Mouse (Mus musculus) lung, postnatal 0 days (tissue): ENCODE results near the gene Agmo.

Experiments
- CTCF ChIP-seq: IDR thresholded peaks from 2 replicates; pipeline ENCODE4 v1.5.1; 2016; ENCODE audit warnings: antibody characterized with exemption, mild to moderate bottlenecking
- EP300 ChIP-seq: IDR thresholded peaks from 2 replicates; pipeline ENCODE4 v1.6.1; 2016; ENCODE audit warnings: antibody characterized with exemption, mild to moderate bottlenecking, control low read depth

DNA sequence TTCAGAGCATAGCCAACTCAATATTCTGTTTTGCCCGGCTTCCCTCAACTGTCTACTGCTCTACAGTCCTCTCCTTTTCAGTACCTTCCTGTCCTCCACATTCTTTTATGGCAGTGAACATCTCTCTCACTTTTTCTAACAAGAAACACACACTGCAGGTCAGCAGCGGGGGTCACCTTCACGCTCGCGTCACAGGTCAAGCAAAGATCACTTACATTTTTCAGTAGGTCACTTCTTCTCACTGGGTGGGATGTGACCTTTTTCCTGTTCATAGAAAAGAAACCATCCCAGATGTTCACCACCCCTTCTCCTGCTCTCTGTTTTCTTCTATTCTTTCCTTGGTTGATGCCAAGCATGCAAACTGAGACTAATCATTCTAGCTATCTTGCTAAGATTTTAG, 230.2 kb downstream of the Agmo start:
- TF ChIP-seq EP300, result no peak
- no peak for TF ChIP-seq CTCF
